Mouse (Mus musculus): Measurements from ENCODE around the gene Rbpms2.

Gene Rbpms2

GRCm38 (mm10) chr9:65619311-65619710 lies 10.1 kb upstream of the Rbpms2 start:
- peak; percentile 76 for DNase-seq (ENCODE audit: low read depth, low spot score)

- no peak for DNase-seq (ENCODE audit: low read depth, low spot score)
Observed at GRCm38 (mm10) chr9:65621196-65621595, 8.3 kb upstream of the Rbpms2 start.

- no peak for DNase-seq (ENCODE audit: low read depth, low spot score)
Observed at GRCm38 (mm10) chr9:65621666-65622065, 7.8 kb upstream of the Rbpms2 start.

DNA sequence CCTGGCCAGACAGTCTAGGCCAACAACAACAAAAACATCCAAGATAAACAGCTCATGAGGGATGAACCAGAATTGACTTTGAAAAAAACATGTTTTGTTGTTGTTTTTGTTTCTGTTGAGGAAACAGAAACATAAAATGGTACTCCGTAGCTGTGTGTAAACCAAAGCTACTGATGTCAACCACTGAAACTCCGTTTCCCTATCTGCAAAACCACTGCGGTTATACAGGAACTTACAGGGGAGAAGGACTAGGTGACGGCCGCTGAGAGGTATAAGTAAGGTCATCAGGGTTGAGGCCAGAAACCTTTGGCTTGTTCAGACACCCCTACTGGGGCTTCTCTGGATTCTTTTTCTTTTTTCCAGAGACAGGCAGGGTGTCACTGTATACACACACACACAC lies 6.6 kb upstream of the Rbpms2 start:
- no peak for DNase-seq (ENCODE audit: low read depth, low spot score)

GRCm38 (mm10) chr9:65624266-65624665 lies 5.2 kb upstream of the Rbpms2 start:
- no peak for DNase-seq (ENCODE audit: low read depth, low spot score)

DNA sequence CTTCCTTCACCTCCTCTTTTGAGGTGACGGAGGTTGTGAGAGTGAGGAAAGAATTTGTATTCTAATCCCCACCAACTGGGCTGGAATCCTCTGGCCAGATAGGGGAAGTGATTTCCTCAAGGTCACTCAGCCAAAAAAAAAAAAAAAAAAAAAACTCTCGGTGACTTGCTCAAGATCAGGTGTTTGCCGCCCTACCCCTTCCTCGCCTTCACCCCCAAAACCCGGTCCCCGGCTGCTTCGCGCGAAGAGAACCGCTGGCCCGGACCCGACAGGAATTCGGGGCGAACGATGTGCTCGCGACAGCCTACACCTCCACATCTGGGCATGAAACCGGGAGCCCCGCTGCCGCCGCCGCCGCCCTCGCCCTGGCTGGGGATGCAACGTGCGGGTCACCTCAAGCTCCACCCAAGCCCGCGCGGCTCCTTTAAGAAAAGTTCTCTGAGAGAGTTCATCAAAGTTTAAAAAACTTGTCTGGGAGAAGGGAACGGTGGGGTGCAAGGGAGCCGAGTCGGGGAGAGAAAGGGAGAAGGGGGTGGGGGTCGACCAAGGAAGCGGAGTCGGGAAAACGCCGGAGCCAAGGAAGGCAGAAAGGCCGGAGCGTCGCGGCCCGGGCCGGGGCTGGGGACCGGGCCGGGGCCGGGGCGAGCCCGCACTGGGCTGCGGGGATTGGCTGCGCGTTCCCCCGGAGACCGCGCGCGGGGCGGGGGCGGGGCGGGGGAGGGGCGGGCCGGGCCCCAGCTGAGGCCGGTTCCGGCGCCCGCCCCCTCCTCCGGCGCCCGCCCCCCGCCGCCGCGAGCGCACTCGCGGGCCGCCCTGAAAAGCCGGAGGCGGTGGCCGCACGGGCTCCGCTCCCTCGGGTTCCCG lies 551 bp downstream of the Rbpms2 start:
- DNase-seq (ENCODE audit: low read depth, low spot score): peak; percentile 88

GRCm38 (mm10) chr9:65630631-65631353 lies 1.3 kb downstream of the Rbpms2 start:
- DNase-seq (ENCODE audit: low read depth, low spot score): peak; percentile 34

DNA sequence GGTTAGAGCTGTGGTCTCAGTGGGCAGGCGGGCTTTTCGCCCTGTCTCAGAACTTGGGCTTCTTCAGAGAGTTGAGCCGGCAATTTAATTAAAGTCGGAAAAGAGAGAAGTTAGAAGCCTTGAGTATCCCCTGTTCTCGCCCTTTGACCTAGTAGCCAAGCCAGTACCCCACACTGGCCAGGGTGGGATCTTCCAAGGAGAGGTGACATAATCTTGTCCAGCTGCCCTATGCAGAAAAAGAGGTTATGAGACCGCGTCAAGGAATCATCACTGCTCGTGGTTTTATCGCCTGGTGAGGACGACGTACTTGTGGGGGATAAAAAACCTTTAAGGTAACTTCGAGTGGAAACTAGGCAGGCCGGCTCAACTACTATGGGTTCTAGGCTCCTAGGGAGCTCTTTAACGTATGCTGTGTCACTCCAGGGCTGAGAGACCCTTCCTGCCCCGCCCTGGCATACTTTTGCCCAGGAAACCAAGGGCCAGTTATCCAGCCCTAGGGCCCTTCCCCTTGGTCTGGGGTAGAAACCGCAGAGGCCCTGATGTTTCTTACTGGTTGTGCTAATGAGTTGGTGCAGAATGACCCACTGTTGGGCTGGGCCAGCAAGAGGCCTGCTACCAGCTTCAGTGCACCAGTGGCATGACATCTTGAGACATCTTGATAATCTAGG lies 2.0 kb downstream of the Rbpms2 start:
- no peak for DNase-seq (ENCODE audit: low read depth, low spot score)

DNA sequence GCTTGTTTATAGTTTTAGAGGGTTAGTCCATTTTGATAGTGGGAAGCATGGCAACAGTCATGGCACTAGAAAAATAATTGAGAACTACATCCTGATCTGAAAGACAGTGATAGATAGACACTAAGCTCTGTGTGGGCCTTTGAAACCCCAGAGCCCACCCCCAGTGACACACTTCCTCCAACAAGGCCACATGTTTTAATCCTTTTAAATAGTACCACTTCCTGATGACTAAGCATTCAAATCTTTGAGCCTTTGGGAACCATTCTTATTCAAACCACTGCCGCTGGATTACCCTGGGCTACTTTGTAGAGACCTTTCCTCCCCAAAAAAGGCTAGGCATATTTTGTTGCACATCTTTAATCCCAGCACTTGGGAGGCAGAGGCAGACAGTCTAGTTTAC lies 6.3 kb downstream of the Rbpms2 start:
- peak; percentile 92 for DNase-seq (ENCODE audit: low read depth, low spot score)

- no peak for DNase-seq (ENCODE audit: low read depth, low spot score)
Observed at GRCm38 (mm10) chr9:65636926-65637325, 7.5 kb downstream of the Rbpms2 start.

DNA sequence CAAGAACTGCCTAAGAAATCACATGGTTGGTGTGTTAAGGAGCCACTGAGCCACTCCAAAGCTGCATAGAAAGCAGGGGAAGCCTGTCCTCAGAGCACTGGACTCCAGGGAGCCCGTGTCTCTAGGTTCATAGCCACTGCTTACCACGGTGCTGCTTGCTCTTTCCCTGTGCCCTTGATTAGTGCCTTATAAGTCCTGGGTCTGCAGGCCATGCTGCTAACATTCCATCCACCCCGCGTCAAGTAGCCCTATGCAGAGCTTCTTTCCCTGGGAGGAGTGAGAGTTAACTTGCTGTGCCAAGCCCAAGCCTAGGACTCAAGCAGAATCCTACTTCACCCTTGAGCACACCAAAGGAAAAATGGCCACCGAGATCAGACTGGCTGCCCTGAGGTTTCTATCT lies 9.6 kb downstream of the Rbpms2 start:
- no peak for DNase-seq (ENCODE audit: low read depth, low spot score)

DNA sequence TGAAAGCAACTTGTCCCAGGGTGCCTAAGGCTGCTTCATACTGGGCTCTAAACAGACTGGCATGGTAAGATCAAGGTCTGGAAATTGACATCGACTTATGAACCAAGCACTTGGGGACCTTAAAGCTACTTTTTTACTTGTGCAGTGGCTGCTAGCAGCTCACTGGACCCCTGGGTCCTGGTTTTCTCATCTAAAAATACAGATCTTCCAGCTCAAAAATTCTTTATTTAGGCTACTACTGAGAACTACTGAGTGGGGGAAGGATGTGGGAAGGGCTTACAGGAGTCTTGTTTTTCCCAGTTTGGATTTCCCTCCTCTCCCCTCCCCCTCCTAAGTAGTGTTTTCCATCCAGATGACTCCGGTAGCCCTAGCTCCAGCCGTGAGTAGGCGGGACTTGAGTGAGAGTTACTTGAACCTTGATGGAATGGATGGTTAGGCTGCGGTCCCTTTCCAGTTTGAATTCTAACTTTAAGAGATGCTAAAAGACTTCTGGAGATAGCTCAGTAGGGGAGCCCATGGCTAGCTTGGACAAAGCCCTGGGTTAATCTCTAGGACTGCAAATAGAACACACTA lies 11.5 kb downstream of the Rbpms2 start:
- peak; percentile 100 for DNase-seq (ENCODE audit: low read depth, low spot score)

- DNase-seq (ENCODE audit: low read depth, low spot score): peak; percentile 87
Observed at GRCm38 (mm10) chr9:65641446-65642052, 12.1 kb downstream of the Rbpms2 start.

DNA sequence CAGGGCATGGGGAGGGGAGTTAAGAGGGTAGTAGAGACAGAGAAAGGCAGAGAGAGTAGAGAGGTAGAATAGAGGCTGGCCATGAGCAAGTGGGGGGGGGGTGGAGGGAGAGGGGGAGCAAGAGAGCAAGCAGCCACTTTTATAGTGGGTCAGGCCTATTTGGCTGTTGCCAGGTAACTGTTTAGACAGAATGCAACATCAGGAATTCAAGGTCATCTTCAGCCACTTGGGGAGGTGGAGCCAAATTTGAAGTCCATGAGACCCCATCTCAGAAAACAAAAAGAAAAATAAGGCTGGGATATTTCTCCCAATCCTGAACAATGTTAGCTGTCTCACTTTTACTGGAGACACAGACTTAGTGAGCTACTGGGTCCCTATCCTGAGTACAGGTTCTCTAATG lies 13.1 kb downstream of the Rbpms2 start:
- peak; percentile 72 for DNase-seq (ENCODE audit: low read depth, low spot score)

- DNase-seq (ENCODE audit: low read depth, low spot score): no peak
Observed at GRCm38 (mm10) chr9:65644960-65645359, 15.5 kb downstream of the Rbpms2 start.

GRCm38 (mm10) chr9:65645984-65646383 lies 16.5 kb downstream of the Rbpms2 start:
- no peak for DNase-seq (ENCODE audit: low read depth, low spot score)

GRCm38 (mm10) chr9:65646782-65647181 lies 17.3 kb downstream of the Rbpms2 start:
- DNase-seq (ENCODE audit: low read depth, low spot score): no peak

DNA sequence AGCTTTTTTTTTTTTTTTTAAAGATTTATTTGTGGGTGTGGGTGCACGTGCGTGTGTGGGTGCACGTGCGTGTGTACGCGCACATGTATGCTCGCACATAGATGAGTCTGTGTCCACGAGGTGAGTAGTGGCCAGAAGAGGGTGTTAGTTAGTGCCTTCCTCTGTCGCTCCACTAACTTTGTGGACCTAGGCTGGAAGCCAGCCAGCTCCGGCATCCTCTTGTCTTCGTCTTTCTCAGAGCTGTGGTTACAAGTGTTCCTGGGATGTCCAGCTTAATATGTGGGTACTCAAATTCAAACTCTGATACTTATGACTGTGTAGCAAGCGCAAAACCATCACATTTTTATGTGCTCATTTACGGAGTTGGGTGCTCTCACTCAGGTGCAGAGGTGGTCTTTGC lies 19.3 kb downstream of the Rbpms2 start:
- no peak for DNase-seq (ENCODE audit: low read depth, low spot score)

GRCm38 (mm10) chr9:65649997-65650396 lies 20.5 kb downstream of the Rbpms2 start:
- DNase-seq (ENCODE audit: low read depth, low spot score): no peak

GRCm38 (mm10) chr9:65651957-65652356 lies 22.5 kb downstream of the Rbpms2 start:
- DNase-seq (ENCODE audit: low read depth, low spot score): peak; percentile 43

- DNase-seq (ENCODE audit: low read depth, low spot score): no peak
Observed at GRCm38 (mm10) chr9:65653741-65654140, 24.3 kb downstream of the Rbpms2 start.
